Mouse (Mus musculus) neural tube, embryonic 11.5 days (tissue): Measurements from ENCODE around the gene Sfxn2. TPM values are rescaled to one million over a fixed set of nuclear protein-coding genes. Genes with fewer than 3 reads are reported as not detected.

Experiments used
- ATAC-seq: fragments of 200-750 bp; cut with Nextera tagmentation; 2 replicates; pipeline ENCODE4 v1.8.0; 2017; ENCODE audit warnings: moderate number of reproducible peaks, mild to moderate bottlenecking, moderate TSS enrichment, moderate library complexity; ENCODE audit not compliant: insufficient read depth, low FRiP score, low TSS enrichment
- DNase-seq: peaks from one replicate; pipeline ENCODE4 v3.0.0-alpha.2; 2015; ENCODE audit warnings: low spot score
- H3K27ac ChIP-seq: fragments of 300-500 bp; sonication (generic); 2 replicates; pipeline ENCODE4 v1.5.1; 2014; ENCODE audit warnings: low read depth, mild to moderate bottlenecking, low read length
- H3K27me3 ChIP-seq: fragments of 300-500 bp; sonication (generic); 2 replicates; pipeline ENCODE4 v1.6.1; 2014; ENCODE audit warnings: mild to moderate bottlenecking, low read length, mixed read lengths; ENCODE audit not compliant: control insufficient read depth, insufficient read depth
- H3K36me3 ChIP-seq: fragments of 300-500 bp; sonication (generic); 2 replicates; pipeline ENCODE4 v1.6.1; 2014; ENCODE audit warnings: mild to moderate bottlenecking, low read length, moderate library complexity, mixed read lengths; ENCODE audit not compliant: control insufficient read depth, insufficient read depth
- H3K4me1 ChIP-seq: fragments of 300-500 bp; sonication (generic); 2 replicates; pipeline ENCODE4 v1.6.1; 2014; ENCODE audit warnings: low read length, mixed read lengths; ENCODE audit not compliant: control insufficient read depth, insufficient read depth
- H3K4me2 ChIP-seq: fragments of 300-500 bp; sonication (generic); 2 replicates; pipeline ENCODE4 v1.6.1; 2014; ENCODE audit warnings: low read depth, mild to moderate bottlenecking, moderate library complexity
- H3K4me3 ChIP-seq: fragments of 300-500 bp; sonication (generic); 2 replicates; pipeline ENCODE4 v1.5.1; 2014; ENCODE audit warnings: low read depth, low read length
- H3K9ac ChIP-seq: fragments of 300-500 bp; sonication (generic); 2 replicates; pipeline ENCODE4 v1.6.1; 2014; ENCODE audit warnings: mild to moderate bottlenecking, low read length
- H3K9me3 ChIP-seq: fragments of 300-500 bp; sonication (generic); 2 replicates; pipeline ENCODE4 v1.6.1; 2016; ENCODE audit warnings: low read length; ENCODE audit not compliant: control insufficient read depth
- WGBS: fragments of 180-500 bp; shearing (Covaris S2); extraction: QIAGEN DNeasy Blood & Tissue Kit; methylation state at CpG from one replicate; pipeline ENCODE4 v1.1.7; 2014; 5-methylcytosine and 5-hydroxymethylcytosine counted together
- polyA plus RNA-seq: library from polyadenylated mRNA; unstranded; fragments of >200 nt; fragmentation: Nextera tagmentation; extraction: Ambion mirVana; gene quantifications from 2 replicates; pipeline ENCODE4 v1.2.1, GENCODE M21; 2014

The Sfxn2 gene
- polyA plus RNA-seq, 1 experiment from 2014 or later: 12.7 TPM

DNA sequence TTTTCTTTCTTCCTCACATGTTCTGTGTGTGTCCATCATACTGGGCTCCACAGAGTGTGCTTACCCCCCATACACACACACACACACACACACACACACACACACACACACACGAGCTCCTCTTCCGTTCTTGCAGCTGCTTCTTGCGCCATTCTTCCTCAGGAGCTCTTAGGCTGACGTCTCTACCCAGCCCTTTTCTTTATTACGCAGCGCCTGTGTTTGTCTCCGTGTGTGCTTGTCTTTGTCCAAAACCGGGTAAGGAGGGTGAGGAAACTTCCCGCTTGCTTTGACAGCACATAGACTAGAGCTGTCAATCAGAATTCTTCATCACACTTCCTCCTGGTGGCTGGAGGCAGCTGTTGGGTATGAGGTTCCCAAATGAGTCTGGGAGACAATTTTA, 45.2 kb downstream of the Sfxn2 start:
- Histone ChIP-seq H3K4me3 (no peak overlapping the region), H3K27ac (no peak overlapping the region), H3K4me2 (no peak overlapping the region), H3K36me3 (no peaks in the 10 kb centered on the region), H3K9me3 (no peaks in the 10 kb centered on the region), H3K9ac (no peak overlapping the region), H3K27me3 (no peaks in the 10 kb centered on the region), H3K4me1 (peaks cover 27% of the 10 kb centered on the region)
- 78% methylated on average over 9 of the region's 9 CpGs for WGBS
- no peak for DNase-seq
- ATAC-seq: no peak

DNA sequence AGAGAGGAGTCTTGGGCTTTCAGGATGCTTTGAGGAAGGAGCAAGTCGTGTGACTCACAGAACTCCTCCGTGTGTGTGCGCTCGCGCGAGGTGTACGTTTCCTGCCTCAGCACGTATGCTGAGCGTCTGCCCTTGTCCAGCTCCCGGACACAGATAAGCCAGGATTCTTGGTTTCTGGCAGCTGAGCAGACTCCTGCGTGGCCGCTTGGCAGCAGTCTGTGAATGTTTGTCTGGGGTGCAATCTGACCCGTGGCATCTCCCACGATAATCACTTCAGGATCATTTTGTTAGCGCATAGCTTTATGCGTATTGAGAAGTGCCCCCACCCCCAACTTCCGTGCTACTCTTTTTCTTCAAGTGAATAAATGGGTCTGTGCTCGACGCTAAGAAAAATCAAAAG, 45.8 kb downstream of the Sfxn2 start:
- no peaks in the 10 kb centered on the region for H3K36me3 ChIP-seq
- H3K4me1 ChIP-seq: peaks cover 34% of the 10 kb centered on the region
- no peaks in the 10 kb centered on the region for H3K27me3 ChIP-seq
- H3K4me2 ChIP-seq: no peak overlapping the region
- H3K9me3 ChIP-seq: no peaks in the 10 kb centered on the region
- H3K27ac ChIP-seq: no peak overlapping the region
- WGBS: 93% methylated on average over 19 of the region's 19 CpGs
- no peak overlapping the region for H3K9ac ChIP-seq
- ATAC-seq (no peak), DNase-seq (no peak)
- no peak overlapping the region for H3K4me3 ChIP-seq

DNA sequence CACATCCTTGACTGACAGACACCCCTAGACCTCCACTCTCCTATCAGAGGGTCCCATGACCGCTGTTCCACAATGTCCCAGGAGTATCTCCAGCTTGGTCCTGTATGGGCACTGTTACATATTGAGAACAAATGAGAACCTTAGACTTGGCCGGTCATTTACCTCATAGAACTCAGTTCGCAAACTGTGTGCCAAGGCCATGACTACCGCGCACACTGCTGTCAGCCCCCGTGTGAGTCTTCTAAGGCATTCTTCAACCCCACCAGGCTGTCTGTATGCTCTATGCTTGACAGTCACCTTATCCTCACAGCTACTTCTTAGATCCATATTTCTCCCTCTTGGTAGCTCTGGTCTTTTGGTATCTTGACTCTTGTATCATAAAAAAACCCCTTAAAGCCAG, 46.4 kb downstream of the Sfxn2 start:
- no peak overlapping the region for H3K27ac ChIP-seq

DNA sequence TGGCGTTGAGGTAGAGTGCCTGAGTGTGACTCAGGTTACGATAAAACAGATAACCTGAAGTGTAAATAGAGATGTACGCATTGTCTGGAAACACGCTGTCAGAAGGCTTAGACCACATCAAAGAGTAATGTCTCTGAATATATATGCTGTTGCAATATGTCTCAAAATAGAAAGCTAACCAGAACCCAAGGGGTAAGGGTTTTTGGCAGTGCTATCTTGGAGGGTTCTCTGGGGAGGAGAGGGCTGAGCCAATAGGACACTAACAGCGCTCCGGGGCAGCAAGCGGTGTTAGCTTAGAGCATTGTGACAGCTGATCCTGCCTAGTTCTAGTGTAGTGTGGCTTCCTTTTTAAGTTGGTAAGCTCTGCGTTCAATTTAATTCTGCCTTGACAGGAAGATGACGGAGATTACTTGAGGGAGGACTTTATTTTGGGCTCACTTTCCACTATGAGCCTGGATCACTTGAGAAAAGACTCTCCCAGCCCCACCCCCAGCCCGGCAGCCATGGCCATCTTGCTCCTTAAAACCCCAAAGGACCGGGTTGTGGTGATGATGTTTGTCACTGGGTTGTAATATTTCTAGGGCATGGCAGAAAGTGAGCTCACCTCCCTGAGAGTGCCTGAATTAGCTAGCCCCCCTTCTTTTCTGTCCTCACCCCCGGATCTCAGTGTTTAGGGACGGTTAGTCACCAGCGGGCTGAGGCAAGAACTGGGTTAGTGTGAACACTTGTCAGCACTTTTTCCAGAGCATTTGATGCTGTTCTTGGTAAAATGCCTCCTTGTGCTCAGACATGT, 47.0 kb downstream of the Sfxn2 start:
- no peak for DNase-seq
- H3K27ac ChIP-seq: no peak overlapping the region
- WGBS: 84% methylated on average over 14 of the region's 14 CpGs
- H3K9me3 ChIP-seq: no peaks in the 10 kb centered on the region
- no peak overlapping the region for H3K4me2 ChIP-seq
- H3K9ac ChIP-seq: no peak overlapping the region
- H3K36me3 ChIP-seq: peaks cover 2% of the 10 kb centered on the region; the same call in 1 of the 2 replicates
- no peaks in the 10 kb centered on the region for H3K27me3 ChIP-seq
- H3K4me3 ChIP-seq: no peak overlapping the region
- peaks cover 46% of the 10 kb centered on the region for H3K4me1 ChIP-seq
- ATAC-seq: no peak

More for the DNA sequence above, 46.4 kb downstream of the Sfxn2 start:
- WGBS: 96% methylated on average over 6 of the region's 6 CpGs
- ATAC-seq (no peak), DNase-seq (no peak)
- Histone ChIP-seq H3K27me3 (no peaks in the 10 kb centered on the region), H3K4me3 (no peak overlapping the region), H3K9ac (no peak overlapping the region), H3K4me1 (peaks cover 39% of the 10 kb centered on the region), H3K9me3 (no peaks in the 10 kb centered on the region), H3K36me3 (no peaks in the 10 kb centered on the region; the same call in 1 of the 2 replicates), H3K4me2 (no peak overlapping the region)

DNA sequence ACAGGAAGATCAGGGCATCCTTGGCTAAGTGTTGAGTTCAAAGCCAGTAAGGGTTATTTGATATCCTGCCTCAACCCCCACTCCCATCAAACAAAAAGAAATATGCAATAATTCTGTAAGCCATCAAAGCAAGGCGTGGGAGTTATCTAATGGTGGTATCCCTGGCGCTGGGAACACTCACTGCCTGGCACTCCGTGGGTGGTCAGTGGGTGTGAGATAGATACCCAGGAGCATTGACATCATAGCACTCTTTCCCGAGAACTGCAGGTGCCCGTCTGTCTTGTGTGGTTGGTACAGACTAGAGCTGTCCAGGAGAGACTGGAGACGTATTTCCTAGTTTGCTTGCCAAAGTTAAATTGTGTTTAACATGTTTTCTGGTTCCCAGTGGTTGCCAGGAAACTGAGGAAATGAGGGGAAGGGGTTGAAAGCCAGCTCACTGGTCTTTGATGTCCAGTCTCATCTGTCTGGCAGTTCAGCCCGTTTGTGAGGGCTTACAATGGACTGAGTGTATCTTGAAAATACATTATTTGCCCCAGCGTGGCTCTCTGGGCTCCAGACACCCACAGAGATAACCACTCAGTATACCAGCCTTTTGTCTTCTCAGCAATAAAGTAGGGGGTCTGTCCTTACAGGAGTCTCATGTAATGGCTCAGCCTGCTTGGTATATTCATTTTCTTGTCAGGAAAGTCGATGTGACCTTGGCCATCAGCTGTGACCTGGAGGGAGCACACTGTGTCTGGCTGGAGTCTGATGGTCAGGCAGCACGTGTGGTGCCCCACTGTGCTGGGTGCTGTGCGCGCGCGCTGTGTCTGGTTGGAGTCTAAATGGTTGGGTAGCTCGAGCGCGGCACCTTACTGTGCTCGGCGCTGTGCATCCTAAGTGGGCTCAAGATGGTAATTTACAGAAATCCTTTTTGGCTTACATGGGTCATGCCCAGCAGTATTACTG, 48.3 kb downstream of the Sfxn2 start:
- ATAC-seq: no peak
- H3K4me1 ChIP-seq: peaks cover 47% of the 10 kb centered on the region

DNA sequence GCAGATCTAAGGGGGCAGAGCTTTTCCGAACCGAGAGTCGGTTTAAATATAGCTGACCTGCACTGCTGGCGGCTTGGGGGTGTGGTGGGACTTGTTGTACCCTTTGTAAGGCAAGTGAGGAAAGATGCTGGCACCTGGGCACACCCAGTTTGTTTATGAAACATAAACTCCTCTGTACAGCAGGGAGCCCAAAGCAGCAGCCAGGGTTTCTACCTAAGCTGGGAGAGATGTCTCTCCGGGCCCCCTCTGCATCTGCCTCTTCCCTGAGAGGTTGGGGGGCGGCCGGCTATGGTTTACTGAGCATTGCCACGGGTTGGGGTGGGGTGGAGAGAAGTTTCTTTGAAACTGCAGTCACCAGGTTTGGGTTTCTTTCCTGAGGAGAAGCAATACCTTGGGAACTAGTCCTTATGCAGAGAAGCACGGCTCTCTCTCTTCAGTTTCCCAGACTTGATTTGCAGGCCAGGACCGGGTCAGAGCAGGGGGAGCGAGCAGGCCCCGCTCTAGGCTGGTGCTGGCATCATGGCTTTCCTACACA, 49.6 kb downstream of the Sfxn2 start:
- Histone ChIP-seq H3K36me3 (peaks cover 2% of the 10 kb centered on the region; the same call in 1 of the 2 replicates), H3K9ac (peak overlapping the region; percentile 31), H3K4me2 (peak overlapping the region; percentile 48), H3K27ac (peak overlapping the region; percentile 77), H3K9me3 (no peaks in the 10 kb centered on the region), H3K4me1 (peaks cover 47% of the 10 kb centered on the region), H3K27me3 (no peaks in the 10 kb centered on the region), H3K4me3 (peak overlapping the region; percentile 19)
- no peak for DNase-seq
- 41% methylated on average over 12 of the region's 12 CpGs for WGBS
- ATAC-seq: no peak

More for the DNA sequence above, 48.3 kb downstream of the Sfxn2 start:
- Histone ChIP-seq H3K9me3 (no peaks in the 10 kb centered on the region), H3K9ac (no peak overlapping the region; the same call in 1 of the 2 replicates), H3K27ac (peak overlapping the region; percentile 77), H3K4me2 (no peak overlapping the region), H3K27me3 (no peaks in the 10 kb centered on the region), H3K36me3 (peaks cover 2% of the 10 kb centered on the region; the same call in 1 of the 2 replicates), H3K4me3 (no peak overlapping the region)
- DNase-seq: peak; percentile 24
- WGBS: 56% methylated on average over 19 of the region's 19 CpGs

DNA sequence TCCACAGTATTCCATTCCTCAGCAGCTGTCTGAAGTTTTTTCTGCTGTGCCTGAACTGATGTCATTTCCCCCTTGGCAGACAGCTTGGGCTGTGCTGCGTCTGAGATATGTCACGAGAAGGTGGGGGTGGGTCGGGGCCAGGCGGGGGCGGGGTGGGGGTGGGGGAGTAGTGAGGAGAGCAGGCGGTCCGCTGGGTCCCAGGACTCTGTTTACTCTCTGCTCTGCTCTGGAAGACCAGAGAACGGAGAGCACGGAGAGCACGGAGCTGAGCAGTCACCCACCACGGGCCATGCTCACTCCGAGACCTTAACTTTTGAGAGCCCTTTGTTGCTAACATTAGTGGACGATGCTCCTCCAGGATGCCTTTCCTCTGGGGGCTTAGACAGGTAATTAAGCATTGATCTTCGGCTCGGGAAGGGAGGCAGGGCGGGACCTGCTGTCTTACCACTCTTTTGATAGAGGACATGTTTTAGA, 50.1 kb downstream of the Sfxn2 start:
- 4% methylated on average over 16 of the region's 16 CpGs for WGBS
- peaks cover 47% of the 10 kb centered on the region for H3K4me1 ChIP-seq

More for the DNA sequence above, 50.1 kb downstream of the Sfxn2 start:
- H3K4me3 ChIP-seq: peak overlapping the region; percentile 19
- peak; percentile 46 for DNase-seq
- ATAC-seq: peak; percentile 56; the same call in 1 of the 2 replicates
- H3K9me3 ChIP-seq: no peaks in the 10 kb centered on the region
- H3K36me3 ChIP-seq: peaks cover 2% of the 10 kb centered on the region; the same call in 1 of the 2 replicates
- H3K27me3 ChIP-seq: no peaks in the 10 kb centered on the region
- H3K9ac ChIP-seq: peak overlapping the region; percentile 33
- peak overlapping the region; percentile 48 for H3K4me2 ChIP-seq
- H3K27ac ChIP-seq: peak overlapping the region; percentile 77
